Mouse (Mus musculus) forebrain, embryonic 11.5 days (tissue): ENCODE data around the gene Gm42906. TPM values are rescaled to one million over a fixed set of nuclear protein-coding genes. Genes with fewer than 3 reads are reported as not detected.

ENCODE experiments used
- ATAC-seq: fragments of 200-750 bp; cut with Nextera tagmentation; replicated peaks from 2 replicates; pipeline ENCODE4 v1.8.0; 2017; ENCODE audit warnings: moderate TSS enrichment; ENCODE audit not compliant: low FRiP score
- DNase-seq: peaks from one replicate; pipeline ENCODE4 v3.0.0-alpha.2; 2017; ENCODE audit warnings: low spot score
- H3K27ac ChIP-seq: fragments of 300-500 bp; sonication (generic); 2 replicates; pipeline ENCODE4 v1.5.1; 2014; ENCODE audit warnings: low read depth, low read length
- H3K27me3 ChIP-seq: fragments of 300-500 bp; sonication (generic); 2 replicates; pipeline ENCODE4 v1.6.1; 2014; ENCODE audit warnings: mild to moderate bottlenecking, low read length, mixed read lengths; ENCODE audit not compliant: control insufficient read depth, insufficient read depth
- H3K36me3 ChIP-seq: fragments of 300-500 bp; sonication (generic); 2 replicates; pipeline ENCODE4 v1.6.1; 2014; ENCODE audit warnings: mild to moderate bottlenecking, low read length, moderate library complexity, mixed read lengths; ENCODE audit not compliant: control insufficient read depth, insufficient read depth
- H3K4me1 ChIP-seq: fragments of 300-500 bp; sonication (generic); replicated peaks from 2 replicates; pipeline ENCODE4 v1.6.1; 2014; ENCODE audit warnings: low read length, mixed read lengths; ENCODE audit not compliant: control insufficient read depth, insufficient read depth
- H3K4me2 ChIP-seq: fragments of 300-500 bp; sonication (generic); 2 replicates; pipeline ENCODE4 v1.6.1; 2014; ENCODE audit warnings: low read depth, mild to moderate bottlenecking, low read length, moderate library complexity, mixed read lengths; ENCODE audit not compliant: severe bottlenecking
- H3K4me3 ChIP-seq: fragments of 300-500 bp; sonication (generic); 2 replicates; pipeline ENCODE4 v1.5.1; 2014; ENCODE audit warnings: low read depth, low read length
- H3K9ac ChIP-seq: fragments of 300-500 bp; sonication (generic); 2 replicates; pipeline ENCODE4 v1.6.1; 2014; ENCODE audit warnings: low read length
- H3K9me3 ChIP-seq: fragments of 300-500 bp; sonication (generic); 2 replicates; pipeline ENCODE4 v1.6.1; 2016; ENCODE audit warnings: low read length, mixed read lengths; ENCODE audit not compliant: control insufficient read depth
- WGBS: fragments of 180-500 bp; shearing (Covaris S2); extraction: QIAGEN DNeasy Blood & Tissue Kit; methylation state at CpG from one replicate; pipeline ENCODE4 v1.1.7; 2014; 5-methylcytosine and 5-hydroxymethylcytosine counted together
- polyA plus RNA-seq: library from polyadenylated mRNA; unstranded; fragments of >200 nt; fragmentation: Nextera tagmentation; extraction: Ambion mirVana; gene quantifications from 2 replicates; pipeline ENCODE4 v1.2.1, GENCODE M21; 2014

Gm42906 gene
- polyA plus RNA-seq, 1 experiment from 2014 or later, result not detected

- ATAC-seq (no peak), DNase-seq (no peak)
- Histone ChIP-seq H3K9ac (no peak overlapping the region), H3K4me3 (no peak overlapping the region), H3K27ac (no peak overlapping the region), H3K4me1 (no peaks in the 10 kb centered on the region), H3K4me2 (no peak overlapping the region), H3K36me3 (no peaks in the 10 kb centered on the region), H3K27me3 (no peaks in the 10 kb centered on the region), H3K9me3 (no peaks in the 10 kb centered on the region)
- WGBS, result 33% methylated on average over 6 of the region's 6 CpGs
Measured at GRCm38 (mm10) chr5:151110461-151110908, 317.5 kb downstream of the Gm42906 start.

GRCm38 (mm10) chr5:151109822-151110221, 318.1 kb downstream of the Gm42906 start:
- WGBS, result 82% methylated on average over 2 of the region's 2 CpGs
- ATAC-seq, result no peak
- Histone ChIP-seq H3K27ac (no peak overlapping the region), H3K4me1 (no peaks in the 10 kb centered on the region), H3K36me3 (no peaks in the 10 kb centered on the region), H3K4me3 (no peak overlapping the region), H3K4me2 (no peak overlapping the region), H3K9me3 (no peaks in the 10 kb centered on the region), H3K9ac (no peak overlapping the region), H3K27me3 (no peaks in the 10 kb centered on the region)
- DNase-seq, result no peak

- H3K4me3 ChIP-seq, result no peak overlapping the region
- ATAC-seq, result no peak
- H3K9me3 ChIP-seq, result no peaks in the 10 kb centered on the region
- H3K36me3 ChIP-seq, result no peaks in the 10 kb centered on the region
- no peak overlapping the region for H3K27ac ChIP-seq
- H3K4me2 ChIP-seq, result no peak overlapping the region
- no peaks in the 10 kb centered on the region for H3K4me1 ChIP-seq
- WGBS, result 85% methylated on average over 7 of the region's 7 CpGs
- H3K27me3 ChIP-seq, result no peaks in the 10 kb centered on the region
- no peak for DNase-seq
- H3K9ac ChIP-seq, result no peak overlapping the region
Measured at GRCm38 (mm10) chr5:151108955-151109354, 319.0 kb downstream of the Gm42906 start.

GRCm38 (mm10) chr5:151108291-151108897, 319.6 kb downstream of the Gm42906 start:
- no peak overlapping the region for H3K4me3 ChIP-seq
- no peaks in the 10 kb centered on the region for H3K27me3 ChIP-seq
- no peak overlapping the region for H3K27ac ChIP-seq
- H3K4me2 ChIP-seq, result no peak overlapping the region
- 70% methylated on average over 19 of the region's 19 CpGs for WGBS
- no peaks in the 10 kb centered on the region for H3K36me3 ChIP-seq
- ATAC-seq (no peak), DNase-seq (no peak)
- no peaks in the 10 kb centered on the region for H3K9me3 ChIP-seq
- no peaks in the 10 kb centered on the region for H3K4me1 ChIP-seq
- no peak overlapping the region for H3K9ac ChIP-seq

- H3K27ac ChIP-seq, result no peak overlapping the region
- H3K9me3 ChIP-seq, result no peaks in the 10 kb centered on the region
- H3K27me3 ChIP-seq, result no peaks in the 10 kb centered on the region
- no peak overlapping the region for H3K9ac ChIP-seq
- no peak overlapping the region for H3K4me2 ChIP-seq
- H3K4me1 ChIP-seq, result no peaks in the 10 kb centered on the region
- no peaks in the 10 kb centered on the region for H3K36me3 ChIP-seq
- no peak overlapping the region for H3K4me3 ChIP-seq
- 89% methylated on average over 3 of the region's 3 CpGs for WGBS
- ATAC-seq (no peak), DNase-seq (no peak)
Measured at GRCm38 (mm10) chr5:151106841-151107240, 321.1 kb downstream of the Gm42906 start.

- no peak overlapping the region for H3K9ac ChIP-seq
Measured at GRCm38 (mm10) chr5:151105054-151105971, 322.6 kb downstream of the Gm42906 start.

GRCm38 (mm10) chr5:151104354-151105053, 323.5 kb downstream of the Gm42906 start:
- WGBS, result 69% methylated on average over 9 of the region's 9 CpGs
- H3K4me1 ChIP-seq, result no peaks in the 10 kb centered on the region
- no peaks in the 10 kb centered on the region for H3K36me3 ChIP-seq
- H3K9ac ChIP-seq, result no peak overlapping the region
- no peak overlapping the region for H3K27ac ChIP-seq
- no peaks in the 10 kb centered on the region for H3K9me3 ChIP-seq
- DNase-seq, result no peak
- no peak overlapping the region for H3K4me3 ChIP-seq
- no peaks in the 10 kb centered on the region for H3K27me3 ChIP-seq
- no peak overlapping the region for H3K4me2 ChIP-seq
- no peak for ATAC-seq

More at GRCm38 (mm10) chr5:151105054-151105971, 322.6 kb downstream of the Gm42906 start:
- Histone ChIP-seq H3K27me3 (no peaks in the 10 kb centered on the region), H3K9me3 (no peaks in the 10 kb centered on the region), H3K4me1 (no peaks in the 10 kb centered on the region), H3K4me3 (no peak overlapping the region), H3K36me3 (no peaks in the 10 kb centered on the region), H3K4me2 (no peak overlapping the region), H3K27ac (no peak overlapping the region)
- 82% methylated on average over 10 of the region's 10 CpGs for WGBS
- ATAC-seq (no peak), DNase-seq (no peak)

GRCm38 (mm10) chr5:151103284-151103683, 324.7 kb downstream of the Gm42906 start:
- Histone ChIP-seq H3K27ac (no peak overlapping the region), H3K4me2 (no peak overlapping the region), H3K36me3 (no peaks in the 10 kb centered on the region), H3K9ac (no peak overlapping the region), H3K4me3 (no peak overlapping the region), H3K9me3 (no peaks in the 10 kb centered on the region), H3K27me3 (no peaks in the 10 kb centered on the region), H3K4me1 (no peaks in the 10 kb centered on the region)
- no peak for ATAC-seq
- no peak for DNase-seq
- WGBS, result 75% methylated on average over 4 of the region's 4 CpGs
